25 mouse cellular contexts compared by ENCODE assay signal in the genomic region with DNA sequence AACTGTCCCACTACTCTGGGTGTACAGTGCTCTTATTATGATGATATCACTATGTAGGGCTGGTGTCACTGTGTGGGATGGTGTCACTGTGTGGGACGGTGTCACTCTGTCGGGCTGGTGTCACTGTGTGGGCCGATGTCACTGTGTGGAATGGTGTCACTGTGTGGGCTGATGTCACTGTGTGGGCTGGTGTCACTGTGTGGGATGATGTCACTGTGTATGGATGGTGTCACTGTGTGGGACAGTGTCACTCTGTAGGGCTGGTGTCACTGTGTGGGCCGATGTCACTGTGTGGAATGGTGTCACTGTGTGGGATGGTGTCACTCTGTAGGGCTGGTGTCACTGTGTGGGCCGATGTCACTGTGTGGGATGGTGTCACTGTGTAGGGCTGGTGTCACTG.
"Had no signal": no experiment of that assay in that cellular context is flagged by ENCODE, and none has a peak within 500 bp of the region (broad histone marks: within the 10 kb centered on the region; RNA-seq: fewer than 3 reads in every experiment).

No protein-coding gene starts in this region.

- H3K27ac ChIP-seq: gastrocnemius, adult 2 months; heart, embryonic 10.5 days; hindbrain, embryonic 10.5 days; hindbrain, embryonic 12.5 days; hindbrain, embryonic 14.5 days; intestine, embryonic 15.5 days; layer of hippocampus, adult 2 months; left cerebral cortex, adult 2 months; limb, embryonic 13.5 days; limb, embryonic 15.5 days had no signal

- H3K4me1 ChIP-seq: heart, embryonic 10.5 days; heart, embryonic 12.5 days; hindbrain, embryonic 10.5 days; hindbrain, embryonic 12.5 days; intestine, embryonic 15.5 days; limb, embryonic 13.5 days; limb, embryonic 15.5 days had no signal

- ATAC-seq: hindbrain, embryonic 16.5 days; inflammation-experienced regulatory T-cells, adult 6 months; intestine, embryonic 15.5 days; intestine, postnatal 0 days had no signal

- DNase-seq: gastrocnemius, adult 2 months; gastrocnemius, postnatal 10 days; gastrocnemius, postnatal 25 days; heart, adult 18-20 months; heart, postnatal 10 days; heart, postnatal 4 days; kidney, adult 18-20 months; kidney, adult 8-10 months; kidney, postnatal 10 days; kidney, postnatal 25 days; kidney, postnatal 4 days; left cerebral cortex, postnatal 4 days had no signal

- H3K27me3 ChIP-seq: heart, embryonic 12.5 days; hindbrain, embryonic 12.5 days; intestine, embryonic 15.5 days; limb, embryonic 13.5 days; limb, embryonic 15.5 days had no signal

- H3K4me3 ChIP-seq: gastrocnemius, adult 2 months; heart, embryonic 10.5 days; heart, embryonic 12.5 days; hindbrain, embryonic 10.5 days; hindbrain, embryonic 12.5 days; intestine, embryonic 15.5 days; layer of hippocampus, adult 2 months; left cerebral cortex, adult 2 months; limb, embryonic 13.5 days; limb, embryonic 15.5 days had no signal

- H3K36me3 ChIP-seq: heart, embryonic 10.5 days; heart, embryonic 12.5 days; hindbrain, embryonic 12.5 days; intestine, embryonic 15.5 days; limb, embryonic 15.5 days had no signal
